Mouse (Mus musculus) forebrain, embryonic 13.5 days (tissue): ENCODE results near the gene Tle6. TPM values are rescaled to one million over a fixed set of nuclear protein-coding genes. Genes with fewer than 3 reads are reported as not detected.
A peak's percentile ranks its signal among the peaks of the same experiment; 100 is the strongest.
"Not testable (repeated sequence)": the region's sequence is repeated elsewhere in the genome, so short reads cannot be mapped to it uniquely, and the experiment has no call there.

Experiments
- ATAC-seq: fragments of 200-750 bp; cut with Nextera tagmentation; 2 replicates; pipeline ENCODE4 v1.8.0; 2017
- H3K27ac ChIP-seq: fragments of 300-500 bp; sonication (generic); 2 replicates; pipeline ENCODE4 v1.5.1; 2015; ENCODE audit warnings: inconsistent platforms, mild to moderate bottlenecking, moderate library complexity
- H3K27me3 ChIP-seq: fragments of 300-500 bp; sonication (generic); 2 replicates; pipeline ENCODE4 v1.6.1; 2015; ENCODE audit warnings: mild to moderate bottlenecking, inconsistent platforms
- H3K36me3 ChIP-seq: fragments of 300-500 bp; sonication (generic); 2 replicates; pipeline ENCODE4 v1.6.1; 2015; ENCODE audit warnings: mild to moderate bottlenecking, inconsistent platforms; ENCODE audit not compliant: poor library complexity, severe bottlenecking
- H3K4me1 ChIP-seq: fragments of 300-500 bp; sonication (generic); 2 replicates; pipeline ENCODE4 v1.6.1; 2015; ENCODE audit warnings: inconsistent platforms
- H3K4me2 ChIP-seq: fragments of 300-500 bp; sonication (generic); 2 replicates; pipeline ENCODE4 v1.6.1; 2015; ENCODE audit warnings: inconsistent platforms, mild to moderate bottlenecking, moderate library complexity
- H3K4me3 ChIP-seq: fragments of 300-500 bp; sonication (generic); 2 replicates; pipeline ENCODE4 v1.5.1; 2015; ENCODE audit warnings: mild to moderate bottlenecking, inconsistent platforms
- H3K9ac ChIP-seq: fragments of 300-500 bp; sonication (generic); 2 replicates; pipeline ENCODE4 v1.6.1; 2015; ENCODE audit warnings: mild to moderate bottlenecking, inconsistent platforms
- H3K9me3 ChIP-seq: fragments of 300-500 bp; sonication (generic); replicated peaks from 2 replicates; pipeline ENCODE4 v1.6.1; 2016; ENCODE audit warnings: inconsistent platforms
- WGBS: fragments of 180-500 bp; shearing (Covaris S2); methylation state at CpG from one replicate; pipeline ENCODE4 v1.1.7; 2015; 5-methylcytosine and 5-hydroxymethylcytosine counted together
- polyA plus RNA-seq: library from polyadenylated mRNA; unstranded; fragments of >200 nt; fragmentation: Nextera tagmentation; extraction: Ambion mirVana; gene quantifications from 2 replicates; pipeline ENCODE4 v1.2.1, GENCODE M21; 2015

Gene Tle6
- 1.8 and 4.1 TPM in 2 replicates for polyA plus RNA-seq

DNA sequence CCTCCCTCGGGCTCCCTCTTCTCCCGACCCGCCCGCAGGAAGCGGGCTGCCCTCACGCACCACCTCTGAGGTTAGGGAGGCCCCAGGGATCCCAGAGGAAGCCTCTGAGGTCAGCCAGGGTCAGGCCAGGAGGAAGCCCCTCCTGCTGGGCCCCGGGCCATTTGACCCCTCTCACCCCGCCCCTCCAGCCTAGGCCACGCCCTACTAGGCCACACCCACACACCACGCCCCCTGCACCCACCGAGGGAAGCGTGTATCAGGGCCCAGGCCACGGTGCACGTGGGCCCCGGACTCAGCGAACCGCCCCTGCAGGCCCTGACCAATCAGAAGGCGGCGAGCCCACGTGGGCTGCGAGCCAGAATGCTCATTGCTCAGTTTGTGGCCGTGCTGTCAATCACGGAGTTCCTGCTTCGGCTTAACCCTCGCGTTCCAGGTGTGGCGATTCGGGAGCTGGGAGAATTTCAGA is at the start of gene Tle6:
Gene Tle6 (minus strand): TSS at position 336 of the 466 bp plus-strand sequence.
- no peak within 1 kb of the TSS for H3K27ac ChIP-seq
- ATAC-seq, result peak; percentile 85
- H3K27me3 ChIP-seq, result peaks cover 53% of the 10 kb centered on the region
- H3K4me1 ChIP-seq, result peaks cover 53% of the 10 kb centered on the region
- H3K9ac ChIP-seq, result no peak within 1 kb of the TSS
- peak within 1 kb of the TSS; percentile 51 for H3K4me2 ChIP-seq
- no peaks in the 10 kb centered on the region for H3K9me3 ChIP-seq
- peak within 1 kb of the TSS; percentile 12 for H3K4me3 ChIP-seq
- WGBS, result under 1% methylated on average over 26 of the region's 28 CpGs
- no peaks in the 10 kb centered on the region for H3K36me3 ChIP-seq

DNA sequence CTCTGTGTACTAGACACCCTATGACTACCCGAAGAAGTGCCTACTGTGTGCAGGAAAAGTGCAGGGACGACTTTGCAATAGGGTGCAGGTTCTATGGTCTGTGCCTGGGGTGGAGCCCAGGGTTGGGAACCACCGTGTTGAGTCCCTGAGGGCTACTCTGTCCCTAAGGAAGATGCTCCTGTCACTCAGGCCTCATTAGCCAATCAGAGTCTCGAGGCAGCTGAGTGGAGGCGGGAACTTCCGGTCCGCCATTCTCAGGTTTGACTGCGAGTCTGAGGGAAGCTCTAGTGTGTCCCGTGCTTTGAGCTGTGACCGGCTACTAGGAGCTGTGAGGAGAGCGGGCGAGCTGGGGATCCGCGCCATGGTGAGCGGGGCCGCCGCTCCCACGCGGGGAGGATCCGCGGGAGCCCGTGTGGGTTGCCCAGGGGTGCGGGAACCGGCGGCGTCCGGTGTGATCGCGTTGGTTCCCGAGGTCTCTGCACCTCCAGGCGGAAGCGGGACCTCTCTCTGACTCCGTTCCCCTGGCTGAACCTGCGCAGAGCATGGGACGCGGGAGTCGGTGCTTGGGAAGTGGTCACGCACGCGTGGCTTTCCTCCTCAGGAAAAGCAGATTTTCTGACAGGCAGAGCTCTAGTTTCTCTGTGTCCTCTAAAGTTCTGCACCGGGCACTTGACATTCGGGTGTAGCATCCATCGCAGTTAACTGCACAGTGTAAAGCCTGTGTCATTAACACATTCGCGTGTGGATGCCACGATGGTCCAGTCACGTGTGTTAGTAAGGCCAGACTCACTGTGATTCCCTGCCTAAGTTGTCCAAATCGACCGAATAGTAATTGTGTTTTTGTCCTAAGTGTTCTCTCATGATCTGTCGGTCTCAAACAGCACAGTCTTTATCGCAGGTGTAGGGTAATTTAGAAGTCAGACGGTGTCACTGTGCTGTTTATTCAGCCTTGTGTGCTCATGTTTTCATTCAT is 48.2 kb upstream of the Tle6 start, which contains the start of gene Gm10778:
Gene Gm10778 (plus strand): TSS at position 257 of the 973 bp plus-strand sequence.
- peak within 1 kb of the TSS; percentile 75; the same call in 1 of the 2 replicates for H3K27ac ChIP-seq
- peak; percentile 99 for ATAC-seq
- not testable (repeated sequence) for H3K4me1 ChIP-seq, H3K27me3 ChIP-seq
- H3K4me3 ChIP-seq, result peak within 1 kb of the TSS; percentile 52
- 3% methylated on average over 31 of the region's 52 CpGs for WGBS
- peak within 1 kb of the TSS; percentile 75 for H3K9ac ChIP-seq
- peaks cover 32% of the 10 kb centered on the region for H3K9me3 ChIP-seq
- H3K4me2 ChIP-seq, result peak within 1 kb of the TSS; percentile 68
- peaks cover 23% of the 10 kb centered on the region for H3K36me3 ChIP-seq

GRCm38 (mm10) chr10:81646015-81646555 is 45.2 kb upstream of the Tle6 start:
- 86% methylated on average over 7 of the region's 7 CpGs for WGBS
- Histone ChIP-seq H3K4me1 (peaks cover 29% of the 10 kb centered on the region), H3K36me3 (peaks cover 2% of the 10 kb centered on the region; the same call in 1 of the 2 replicates), H3K4me2 (no peak overlapping the region), H3K9me3 (0 out of 2 replicates have a peak, but pooled peaks cover 6% of the 10 kb centered on the region), H3K4me3 (no peak overlapping the region), H3K27me3 (no peaks in the 10 kb centered on the region), H3K9ac (no peak overlapping the region), H3K27ac (no peak overlapping the region)
- no peak for ATAC-seq

DNA sequence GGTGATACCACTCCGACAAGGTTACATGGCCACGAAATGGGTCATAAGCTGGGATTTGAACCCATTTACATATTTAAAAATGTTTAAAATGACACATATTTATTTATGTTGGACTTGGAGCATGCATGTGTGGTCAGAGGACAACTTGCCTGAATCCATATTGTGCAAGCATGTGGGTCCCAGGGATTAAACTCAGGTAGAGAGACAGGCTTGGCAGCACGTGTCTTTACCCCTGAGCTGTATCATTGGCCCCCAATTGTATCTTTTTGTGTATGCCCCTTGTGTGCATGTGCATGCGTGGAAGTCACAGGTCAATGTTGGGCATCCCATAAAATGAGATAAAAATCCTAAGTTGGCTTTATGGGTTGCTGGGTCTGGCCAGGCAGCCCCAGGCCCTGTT is 44.5 kb upstream of the Tle6 start:
- H3K27ac ChIP-seq, result no peak overlapping the region
- no peak overlapping the region for H3K4me2 ChIP-seq
- ATAC-seq, result no peak
- H3K4me1 ChIP-seq, result peaks cover 32% of the 10 kb centered on the region
- no peak overlapping the region for H3K4me3 ChIP-seq
- H3K9ac ChIP-seq, result no peak overlapping the region
- H3K27me3 ChIP-seq, result no peaks in the 10 kb centered on the region
- WGBS, result 89% methylated on average over 4 of the region's 4 CpGs
- no peaks in the 10 kb centered on the region for H3K36me3 ChIP-seq
- H3K9me3 ChIP-seq, result no peaks in the 10 kb centered on the region

DNA sequence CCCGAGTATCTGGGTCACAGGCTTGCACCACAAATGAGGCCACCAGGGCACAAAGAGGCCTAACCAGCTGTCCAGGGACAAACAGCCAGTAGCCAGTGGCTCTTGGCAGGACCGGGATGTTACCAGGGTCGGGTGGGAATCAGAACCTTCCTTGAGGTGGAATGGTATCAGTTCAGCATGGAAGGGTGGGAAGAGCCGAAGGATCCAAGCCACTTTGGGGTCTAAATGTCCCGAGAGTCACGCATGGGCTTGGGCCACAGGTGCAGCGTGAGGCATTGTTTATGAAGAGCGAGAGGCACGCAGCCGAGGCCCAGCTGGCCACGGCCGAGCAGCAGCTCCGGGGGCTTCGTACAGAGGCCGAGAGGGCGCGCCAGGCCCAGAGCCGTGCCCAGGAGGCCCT is 43.8 kb upstream of the Tle6 start:
- WGBS, result 94% methylated on average over 18 of the region's 18 CpGs
- H3K4me1 ChIP-seq, result peaks cover 26% of the 10 kb centered on the region
- 0 out of 2 replicates have a peak overlapping the region, but pooled peaks have one; percentile 95 for H3K4me2 ChIP-seq
- no peak for ATAC-seq
- H3K27me3 ChIP-seq, result no peaks in the 10 kb centered on the region
- no peaks in the 10 kb centered on the region for H3K9me3 ChIP-seq
- no peak overlapping the region for H3K27ac ChIP-seq
- H3K9ac ChIP-seq, result 0 out of 2 replicates have a peak overlapping the region, but pooled peaks have one; percentile 8
- H3K36me3 ChIP-seq, result no peaks in the 10 kb centered on the region
- H3K4me3 ChIP-seq, result no peak overlapping the region

GRCm38 (mm10) chr10:81644162-81644561 is 43.3 kb upstream of the Tle6 start:
- peaks cover 26% of the 10 kb centered on the region for H3K4me1 ChIP-seq
- H3K27me3 ChIP-seq, result no peaks in the 10 kb centered on the region
- H3K9ac ChIP-seq, result peak overlapping the region; percentile 97
- peak overlapping the region; percentile 74 for H3K4me3 ChIP-seq
- peak overlapping the region; percentile 95 for H3K4me2 ChIP-seq
- 60% methylated on average over 2 of the region's 2 CpGs for WGBS
- no peaks in the 10 kb centered on the region for H3K9me3 ChIP-seq
- H3K27ac ChIP-seq, result peak overlapping the region; percentile 95; the same call in 1 of the 2 replicates
- ATAC-seq, result peak; percentile 29; the same call in 1 of the 2 replicates
- no peaks in the 10 kb centered on the region for H3K36me3 ChIP-seq

- no peaks in the 10 kb centered on the region for H3K36me3 ChIP-seq
- H3K9ac ChIP-seq, result peak overlapping the region; percentile 97
- 1% methylated on average over 60 of the region's 75 CpGs for WGBS
- H3K27ac ChIP-seq, result peak overlapping the region; percentile 95
- H3K4me3 ChIP-seq, result peak overlapping the region; percentile 74
- ATAC-seq, result peak; percentile 91
- H3K4me2 ChIP-seq, result peak overlapping the region; percentile 95
- no peaks in the 10 kb centered on the region for H3K27me3 ChIP-seq
- no peaks in the 10 kb centered on the region for H3K9me3 ChIP-seq
- H3K4me1 ChIP-seq, result peaks cover 26% of the 10 kb centered on the region
Observed at GRCm38 (mm10) chr10:81643449-81644055, 42.7 kb upstream of the Tle6 start.

DNA sequence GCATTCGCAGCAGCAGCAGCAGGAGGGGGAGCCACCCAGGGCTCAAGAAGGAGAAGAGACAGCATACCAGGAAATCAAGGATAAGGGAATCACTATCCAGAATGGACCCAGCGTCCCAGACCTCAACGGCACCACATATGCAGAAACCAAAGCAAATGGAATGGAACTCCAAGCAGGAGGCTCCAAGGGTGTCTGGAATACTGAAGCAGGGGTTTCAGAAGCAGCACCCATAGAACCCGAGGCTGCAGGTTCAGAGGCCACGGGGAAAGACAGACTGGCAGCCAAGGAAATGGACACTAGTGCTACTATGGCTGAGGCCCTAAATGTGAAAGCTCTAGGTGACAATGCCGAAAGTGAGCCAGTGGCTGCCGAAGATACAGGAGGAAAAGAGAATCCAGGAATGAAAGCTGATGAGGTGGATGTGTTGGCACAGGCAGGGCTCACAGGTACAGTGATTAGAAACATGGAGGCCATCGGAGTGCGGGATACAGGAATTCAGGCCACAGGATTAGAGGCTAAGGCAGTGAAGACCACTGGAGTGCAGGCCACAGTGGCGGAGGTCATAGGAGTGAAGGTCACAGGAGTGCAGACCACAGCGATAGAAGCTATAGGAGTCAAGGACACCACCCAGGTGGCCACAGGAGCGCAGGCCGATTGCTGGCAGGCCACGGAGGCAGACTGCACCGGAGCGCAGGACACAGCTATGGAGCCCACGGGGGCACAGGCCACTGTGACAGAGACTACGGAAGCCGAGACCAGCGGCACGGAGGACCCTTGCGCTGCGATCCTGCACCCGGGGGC is 42.0 kb upstream of the Tle6 start:
- WGBS, result 21% methylated on average over 24 of the region's 24 CpGs
- peak overlapping the region; percentile 97 for H3K9ac ChIP-seq
- H3K27me3 ChIP-seq, result no peaks in the 10 kb centered on the region
- no peaks in the 10 kb centered on the region for H3K9me3 ChIP-seq
- H3K36me3 ChIP-seq, result no peaks in the 10 kb centered on the region
- peak overlapping the region; percentile 74 for H3K4me3 ChIP-seq
- H3K4me1 ChIP-seq, result peaks cover 26% of the 10 kb centered on the region
- H3K4me2 ChIP-seq, result peak overlapping the region; percentile 95
- peak overlapping the region; percentile 95 for H3K27ac ChIP-seq
- ATAC-seq, result peak; percentile 58

- peak overlapping the region; percentile 97 for H3K9ac ChIP-seq
- no peaks in the 10 kb centered on the region for H3K27me3 ChIP-seq
- ATAC-seq, result no peak
- H3K4me2 ChIP-seq, result peak overlapping the region; percentile 95
- H3K4me3 ChIP-seq, result peak overlapping the region; percentile 74; the same call in 1 of the 2 replicates
- 75% methylated on average over 8 of the region's 8 CpGs for WGBS
- peaks cover 26% of the 10 kb centered on the region for H3K4me1 ChIP-seq
- no peaks in the 10 kb centered on the region for H3K36me3 ChIP-seq
- no peaks in the 10 kb centered on the region for H3K9me3 ChIP-seq
- no peak overlapping the region; the same call in 1 of the 2 replicates for H3K27ac ChIP-seq
Observed at GRCm38 (mm10) chr10:81641978-81642647, 41.2 kb upstream of the Tle6 start.

DNA sequence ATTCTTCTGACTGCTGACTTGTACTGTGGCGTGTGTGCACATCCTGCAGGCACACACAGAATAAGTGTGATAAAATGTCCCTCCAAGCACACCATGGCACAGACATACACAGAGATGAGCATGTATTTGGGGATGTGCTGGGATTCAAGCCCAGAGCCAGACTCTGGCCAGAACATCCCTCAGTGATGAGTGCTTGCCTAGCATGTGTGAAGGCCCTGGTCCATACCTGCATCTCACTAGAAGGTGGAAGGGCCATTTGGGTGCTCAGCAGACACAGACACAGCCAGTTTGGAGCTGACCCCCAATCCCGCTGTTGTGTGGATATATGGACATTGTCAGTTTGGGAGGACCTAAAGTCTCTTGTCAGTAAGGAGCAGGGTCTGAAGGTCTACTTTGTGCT is 40.7 kb upstream of the Tle6 start:
- peak overlapping the region; percentile 13; the same call in 1 of the 2 replicates for H3K4me2 ChIP-seq
- H3K4me1 ChIP-seq, result peaks cover 26% of the 10 kb centered on the region
- no peak overlapping the region for H3K27ac ChIP-seq
- H3K36me3 ChIP-seq, result no peaks in the 10 kb centered on the region
- no peak for ATAC-seq
- H3K4me3 ChIP-seq, result no peak overlapping the region
- H3K9me3 ChIP-seq, result no peaks in the 10 kb centered on the region
- 93% methylated on average over 2 of the region's 2 CpGs for WGBS
- no peaks in the 10 kb centered on the region for H3K27me3 ChIP-seq
- H3K9ac ChIP-seq, result peak overlapping the region; percentile 45; the same call in 1 of the 2 replicates
